Mouse (Mus musculus): ENCODE results near the gene Ncbp2.

- no peak for TF ChIP-seq CTCF (IDR thresholded peaks at IDR 0.05; ENCODE audit: control insufficient read depth, insufficient read depth, insufficient replicate concordance, low read depth, low read length)
- TF ChIP-seq POLR2A (IDR thresholded peaks at IDR 0.05; ENCODE audit: control insufficient read depth, low read depth, low read length), result no peak
Observed at GRCm38 (mm10) chr16:31927412-31927811, 20.9 kb upstream of the Ncbp2 start.

Data from testis, adult 2 months (tissue).